Comparison of ENCODE assay signal across 28 mouse cellular contexts in genomic region chr11:42618195-42618594, GRCm38 (mm10).
A peak's percentile ranks its signal among the peaks of the same experiment; 100 is the strongest.
DNase-seq lines count a peak whose midpoint lies in the region; ATAC-seq lines count a peak whose summit lies in the region.
"Had no signal": no experiment of that assay in that cellular context is flagged by ENCODE, and none has a peak within 500 bp of the region (broad histone marks: within the 10 kb centered on the region; RNA-seq: fewer than 3 reads in every experiment).

No protein-coding gene starts in this region.

- H3K36me3 ChIP-seq in midbrain, embryonic 15.5 days (replicated peaks), result no peaks in the 10 kb centered on the region
- no peaks in the 10 kb centered on the region for H3K36me3 ChIP-seq in midbrain, embryonic 13.5 days
- H3K36me3 ChIP-seq: embryonic facial prominence, embryonic 10.5 days; embryonic facial prominence, embryonic 15.5 days; forebrain, embryonic 12.5 days; heart, embryonic 10.5 days; heart, embryonic 15.5 days; hindbrain, embryonic 13.5 days; liver, embryonic 12.5 days; neural tube, embryonic 13.5 days had no signal

- 65% methylated on average over 2 of the region's 2 CpGs for WGBS in midbrain, embryonic 15.5 days
- 73% methylated on average over 2 of the region's 2 CpGs for WGBS in midbrain, embryonic 13.5 days

- H3K9ac ChIP-seq in midbrain, embryonic 15.5 days, result no peak overlapping the region
- no peak overlapping the region for H3K9ac ChIP-seq in midbrain, embryonic 13.5 days (replicated peaks)
- H3K9ac ChIP-seq: embryonic facial prominence, embryonic 15.5 days; forebrain, embryonic 12.5 days; heart, embryonic 15.5 days; hindbrain, embryonic 13.5 days; liver, embryonic 12.5 days; liver, postnatal 0 days; neural tube, embryonic 13.5 days had no signal

- DNase-seq in cerebellum, postnatal 4 days (ENCODE audit: low spot score in 2 of 2), result no peak
- peak; percentile 50 for DNase-seq in cerebellum, adult 8-10 months
- peak; percentile 40 to 57 for DNase-seq in cerebellum, postnatal 25 days
- no peak for DNase-seq in adrenal gland, postnatal 4 days (ENCODE audit: low spot score in 2 of 2)
- no peak for DNase-seq in urinary bladder, postnatal 10 days (ENCODE audit: low spot score)
- DNase-seq: adrenal gland, adult 8-10 months; gastrocnemius, postnatal 25 days; heart, adult 11 months; kidney, adult 9 months; kidney, postnatal 10 days; left cerebral cortex, postnatal 4 days; liver, postnatal 0 days; lung, postnatal 36 days had no signal

- H3K9me3 ChIP-seq in midbrain, embryonic 15.5 days, result no peaks in the 10 kb centered on the region
- H3K9me3 ChIP-seq in midbrain, embryonic 13.5 days, result no peaks in the 10 kb centered on the region
- H3K9me3 ChIP-seq: embryonic facial prominence, embryonic 10.5 days; embryonic facial prominence, embryonic 15.5 days; forebrain, embryonic 12.5 days; heart, embryonic 10.5 days; heart, embryonic 15.5 days; hindbrain, embryonic 13.5 days; liver, embryonic 12.5 days; neural tube, embryonic 13.5 days had no signal

- H3K4me1 ChIP-seq in midbrain, embryonic 15.5 days, result no peaks in the 10 kb centered on the region
- no peaks in the 10 kb centered on the region for H3K4me1 ChIP-seq in midbrain, embryonic 13.5 days (replicated peaks)
- H3K4me1 ChIP-seq: embryonic facial prominence, embryonic 10.5 days; embryonic facial prominence, embryonic 15.5 days; forebrain, embryonic 12.5 days; heart, embryonic 10.5 days; heart, embryonic 15.5 days; hindbrain, embryonic 13.5 days; liver, embryonic 12.5 days; megakaryocyte, embryonic 14.5 days; neural tube, embryonic 13.5 days had no signal

- H3K27ac ChIP-seq in midbrain, embryonic 15.5 days, result peak overlapping the region; percentile 4; the same call in 1 of the 2 replicates
- H3K27ac ChIP-seq in midbrain, embryonic 13.5 days, result no peak overlapping the region
- H3K27ac ChIP-seq: embryonic facial prominence, embryonic 10.5 days; embryonic facial prominence, embryonic 15.5 days; forebrain, embryonic 12.5 days; heart, embryonic 10.5 days; heart, embryonic 15.5 days; hindbrain, embryonic 13.5 days; liver, embryonic 12.5 days; neural tube, embryonic 13.5 days had no signal

- ATAC-seq in cerebellum, adult (ENCODE audit: insufficient number of reproducible peaks, low FRiP score, low TSS enrichment), result peak; percentile 83
- no peak for ATAC-seq in midbrain, embryonic 15.5 days (replicated peaks)
- ATAC-seq in midbrain, embryonic 13.5 days, result no peak
- ATAC-seq: activated CD4-positive, CD25-positive, alpha-beta regulatory T cell, adult 4 months; intestine, postnatal 0 days; liver, embryonic 12.5 days; liver, postnatal 0 days had no signal

- H3K27me3 ChIP-seq in midbrain, embryonic 15.5 days (replicated peaks), result no peaks in the 10 kb centered on the region
- no peaks in the 10 kb centered on the region for H3K27me3 ChIP-seq in midbrain, embryonic 13.5 days
- H3K27me3 ChIP-seq: CH12.LX; embryonic facial prominence, embryonic 15.5 days; forebrain, embryonic 12.5 days; heart, embryonic 15.5 days; hindbrain, embryonic 13.5 days; liver, embryonic 12.5 days; megakaryocyte, embryonic 14.5 days; neural tube, embryonic 13.5 days had no signal

- no peak overlapping the region for H3K4me3 ChIP-seq in midbrain, embryonic 15.5 days
- no peak overlapping the region for H3K4me3 ChIP-seq in midbrain, embryonic 13.5 days (replicated peaks)
- H3K4me3 ChIP-seq: embryonic facial prominence, embryonic 10.5 days; embryonic facial prominence, embryonic 15.5 days; forebrain, embryonic 12.5 days; heart, embryonic 10.5 days; heart, embryonic 15.5 days; hindbrain, embryonic 13.5 days; liver, embryonic 12.5 days; megakaryocyte, embryonic 14.5 days; neural tube, embryonic 13.5 days had no signal

- H3K4me2 ChIP-seq in midbrain, embryonic 15.5 days, result no peak overlapping the region
- no peak overlapping the region for H3K4me2 ChIP-seq in midbrain, embryonic 13.5 days (replicated peaks)
- H3K4me2 ChIP-seq: embryonic facial prominence, embryonic 15.5 days; forebrain, embryonic 12.5 days; heart, embryonic 15.5 days; hindbrain, embryonic 13.5 days; liver, embryonic 12.5 days; neural tube, embryonic 13.5 days had no signal

Comparison
In these comparisons a context has a peak if more than half of its experiments do, and no peak if none do; other contexts are left out.
1. DNase-seq: peak in cerebellum, adult 8-10 months (single experiment) and cerebellum, postnatal 25 days (2 of 2); none in cerebellum, postnatal 4 days (0 of 2), adrenal gland, postnatal 4 days (0 of 2) and urinary bladder, postnatal 10 days (single experiment).